Mouse (Mus musculus) CH12.LX (cell line): ENCODE results near the gene Six6. TPM values are rescaled to one million over a fixed set of nuclear protein-coding genes. Genes with fewer than 3 reads are reported as not detected.
A peak's percentile ranks its signal among the peaks of the same experiment; 100 is the strongest.

ENCODE experiments used
- DNase-seq: peaks from one replicate; pipeline ENCODE4 v3.0.0-alpha.2; 2013; ENCODE audit errors: extremely low read depth
- H3K27ac ChIP-seq: 2 replicates; pipeline ENCODE4 v1.5.1; 2012; ENCODE audit warnings: low read depth, mild to moderate bottlenecking, control low read depth, moderate library complexity; ENCODE audit not compliant: insufficient read depth
- H3K27me3 ChIP-seq: replicated peaks from 2 replicates; pipeline ENCODE3; 2012; ENCODE audit warnings: inconsistent platforms
- H3K36me3 ChIP-seq, 2 experiments: replicated peaks in 1 of 2; 2 replicates each; pipeline versions ENCODE3 to v1.6.1; 2012; ENCODE audit warnings: inconsistent platforms in 1 of 2, low read length in 1 of 2, mild to moderate bottlenecking in 1 of 2, mixed read lengths in 1 of 2, moderate library complexity in 1 of 2; ENCODE audit not compliant: control insufficient read depth in 1 of 2, insufficient read depth in 1 of 2
- H3K4me1 ChIP-seq, 2 experiments: 2 replicates each; pipeline ENCODE4 v1.6.1; 2012; ENCODE audit warnings: inconsistent platforms in 1 of 2, moderate library complexity in 1 of 2; ENCODE audit not compliant: insufficient read depth in 2 of 2, control insufficient read depth in 1 of 2
- H3K4me2 ChIP-seq: 2 replicates; pipeline ENCODE4 v1.6.1; 2012; ENCODE audit warnings: low read depth, mild to moderate bottlenecking, control low read depth; ENCODE audit not compliant: poor library complexity, insufficient read depth, severe bottlenecking
- H3K4me3 ChIP-seq, 3 experiments: fragments of 150-350 bp in 1 of 3; sonication (generic) in 1 of 3; replicated peaks in 1 of 3; 2 replicates each; pipeline versions ENCODE3 to v1.5.1; 2011 to 2012; ENCODE audit warnings: low read depth in 2 of 3, low read length in 2 of 3, mild to moderate bottlenecking in 2 of 3, moderate library complexity in 2 of 3, control low read depth in 1 of 3, improper control_type of control experiment in 1 of 3, inconsistent platforms in 1 of 3, mixed read lengths in 1 of 3; ENCODE audit not compliant: poor library complexity in 1 of 3
- H3K79me2 ChIP-seq: replicated peaks from 2 replicates; pipeline ENCODE4 v1.6.1; 2012; ENCODE audit warnings: mild to moderate bottlenecking, moderate library complexity; ENCODE audit not compliant: control insufficient read depth, poor library complexity, insufficient read depth, severe bottlenecking; ENCODE audit errors: extremely low read depth
- H3K9ac ChIP-seq: 2 replicates; pipeline ENCODE4 v1.6.1; 2012; ENCODE audit warnings: low read depth, mild to moderate bottlenecking, control low read depth, moderate library complexity; ENCODE audit not compliant: insufficient read depth
- H3K9me3 ChIP-seq: replicated peaks from 2 replicates; pipeline ENCODE3; 2012; ENCODE audit warnings: low read length, inconsistent platforms, mixed read lengths
- BHLHE40 ChIP-seq: IDR thresholded peaks from 2 replicates; pipeline ENCODE4 v1.6.1; 2011; ENCODE audit warnings: mild to moderate bottlenecking, low read depth, low read length, improper control_type of control experiment
- CHD2 ChIP-seq: IDR thresholded peaks from 2 replicates; pipeline ENCODE4 v1.6.1; 2011; ENCODE audit warnings: low read length, improper control_type of control experiment
- E2F4 ChIP-seq: IDR thresholded peaks from 2 replicates; pipeline ENCODE4 v1.6.1; 2011; ENCODE audit warnings: low read depth, low read length, improper control_type of control experiment; ENCODE audit not compliant: insufficient replicate concordance
- ELF1 ChIP-seq: IDR thresholded peaks from 2 replicates; pipeline ENCODE4 v1.6.1; 2014; ENCODE audit warnings: low read depth, mild to moderate bottlenecking, inconsistent platforms, low read length, improper control_type of control experiment
- EP300 ChIP-seq: IDR thresholded peaks from 2 replicates; pipeline ENCODE4 v1.6.1; 2011; ENCODE audit warnings: low read length, improper control_type of control experiment
- ETS1 ChIP-seq: conservative IDR thresholded peaks from 2 replicates; pipeline ENCODE4 v1.6.1; 2012; ENCODE audit warnings: low read depth, mild to moderate bottlenecking, inconsistent platforms, low read length, improper control_type of control experiment, moderate library complexity
- GABPA ChIP-seq: IDR thresholded peaks from 2 replicates; pipeline ENCODE4 v1.6.1; 2012; ENCODE audit warnings: low read depth, low read length, improper control_type of control experiment, inconsistent platforms; ENCODE audit not compliant: insufficient replicate concordance
- HCFC1 ChIP-seq: IDR thresholded peaks from 2 replicates; pipeline ENCODE4 v1.6.1; 2012; ENCODE audit warnings: low read depth, mild to moderate bottlenecking, inconsistent platforms, low read length, improper control_type of control experiment
- JUN ChIP-seq: IDR thresholded peaks from 2 replicates; pipeline ENCODE4 v1.6.1; 2011; ENCODE audit warnings: low read depth, mild to moderate bottlenecking, low read length, improper control_type of control experiment, moderate library complexity; ENCODE audit not compliant: insufficient read depth
- JUND ChIP-seq: conservative IDR thresholded peaks from 2 replicates; pipeline ENCODE4 v1.6.1; 2011; ENCODE audit warnings: low read depth, low read length, improper control_type of control experiment
- KAT2A ChIP-seq: IDR thresholded peaks from 2 replicates; pipeline ENCODE4 v1.6.1; 2012; ENCODE audit warnings: low read length, improper control_type of control experiment, inconsistent platforms; ENCODE audit not compliant: insufficient replicate concordance
- MAFK ChIP-seq: IDR thresholded peaks from 2 replicates; pipeline ENCODE4 v1.6.1; 2011; ENCODE audit warnings: low read length, improper control_type of control experiment; ENCODE audit not compliant: insufficient replicate concordance
- MAZ ChIP-seq: IDR thresholded peaks from 2 replicates; pipeline ENCODE4 v1.6.1; 2012; ENCODE audit warnings: low read depth, mild to moderate bottlenecking, inconsistent platforms, low read length, improper control_type of control experiment, moderate library complexity
- MEF2A ChIP-seq: IDR thresholded peaks from 2 replicates; pipeline ENCODE4 v1.6.1; 2014; ENCODE audit warnings: low read depth, mild to moderate bottlenecking, inconsistent platforms, low read length, improper control_type of control experiment, borderline replicate concordance
- MXI1 ChIP-seq: IDR thresholded peaks from 2 replicates; pipeline ENCODE4 v1.6.1; 2011; ENCODE audit warnings: mild to moderate bottlenecking, low read depth, low read length, improper control_type of control experiment
- NRF1 ChIP-seq: IDR thresholded peaks from 2 replicates; pipeline ENCODE4 v1.6.1; 2014; ENCODE audit warnings: low read depth, mild to moderate bottlenecking, inconsistent platforms, low read length, improper control_type of control experiment, moderate library complexity
- PAX5 ChIP-seq: IDR thresholded peaks from 2 replicates; pipeline ENCODE4 v1.6.1; 2012; ENCODE audit warnings: low read length, inconsistent platforms, mixed read lengths
- POLR2A ChIP-seq: IDR thresholded peaks from 2 replicates; pipeline ENCODE4 v1.6.1; 2011; ENCODE audit warnings: low read depth, mild to moderate bottlenecking, improper control_type of control experiment, low read length
- POLR2AphosphoS2 ChIP-seq: IDR thresholded peaks from 2 replicates; pipeline ENCODE4 v1.6.1; 2011; ENCODE audit warnings: low read depth, low read length, improper control_type of control experiment
- RAD21 ChIP-seq: IDR thresholded peaks from 2 replicates; pipeline ENCODE4 v1.6.1; 2011; ENCODE audit warnings: low read depth, mild to moderate bottlenecking, low read length, improper control_type of control experiment, moderate library complexity
- RCOR1 ChIP-seq: conservative IDR thresholded peaks from 2 replicates; pipeline ENCODE4 v1.6.1; 2012; ENCODE audit warnings: low read depth, mild to moderate bottlenecking, inconsistent platforms, low read length, improper control_type of control experiment
- SIN3A ChIP-seq: IDR thresholded peaks from 2 replicates; pipeline ENCODE4 v1.6.1; 2012; ENCODE audit warnings: low read length, improper control_type of control experiment, inconsistent platforms
- SMC3 ChIP-seq: IDR thresholded peaks from 2 replicates; pipeline ENCODE4 v1.6.1; 2011; ENCODE audit warnings: low read depth, low read length, improper control_type of control experiment
- TBP ChIP-seq: conservative IDR thresholded peaks from 2 replicates; pipeline ENCODE4 v1.6.1; 2011; ENCODE audit warnings: low read depth, low read length, improper control_type of control experiment
- TCF12 ChIP-seq: IDR thresholded peaks from 2 replicates; pipeline ENCODE4 v1.6.1; 2014; ENCODE audit warnings: low read depth, mild to moderate bottlenecking, inconsistent platforms, low read length, improper control_type of control experiment
- UBTF ChIP-seq: IDR thresholded peaks from 2 replicates; pipeline ENCODE4 v1.6.1; 2012; ENCODE audit warnings: low read depth, mild to moderate bottlenecking, inconsistent platforms, low read length, improper control_type of control experiment, moderate library complexity
- USF2 ChIP-seq: conservative IDR thresholded peaks from 2 replicates; pipeline ENCODE4 v1.6.1; 2011; ENCODE audit warnings: low read depth, low read length, improper control_type of control experiment
- ZKSCAN1 ChIP-seq: IDR thresholded peaks from 2 replicates; pipeline ENCODE4 v1.6.1; 2012; ENCODE audit warnings: low read depth, inconsistent platforms, low read length, improper control_type of control experiment, borderline replicate concordance
- ZMIZ1 ChIP-seq: IDR thresholded peaks from 2 replicates; pipeline ENCODE4 v1.6.1; 2012; ENCODE audit warnings: low read depth, mild to moderate bottlenecking, inconsistent platforms, low read length, improper control_type of control experiment
- ZNF384 ChIP-seq: IDR thresholded peaks from 2 replicates; pipeline ENCODE4 v1.6.1; 2012; ENCODE audit warnings: low read depth, low read length, improper control_type of control experiment, inconsistent platforms
- dilution Hi-C: fragments of 300-500 bp; cut with MboI; formaldehyde crosslinking; loops from 2 replicates; pipeline ENCODE4 v1.14.3; 2020; ENCODE audit warnings: low sequenced_read_pairs; ENCODE audit not compliant: extremely low pct_unique_long_range_greater_than_20kb, extremely low pct_ligation_motif_present
- in situ Hi-C: fragments of 300-500 bp; cut with MboI; formaldehyde crosslinking; loops from 3 replicates; pipeline ENCODE4 v1.14.3; 2019; ENCODE audit warnings: low sequenced_read_pairs, low pct_ligation_motif_present, low pct_unique_long_range_greater_than_20kb, mixed read lengths
- polyA plus RNA-seq: library from polyadenylated mRNA; unstranded; fragments of >175 nt; gene quantifications from 2 replicates; pipeline ENCODE4 v1.2.1, GENCODE M21; 2012; ENCODE audit warnings: low read depth; ENCODE audit not compliant: insufficient read length
- total RNA-seq, 2 experiments: library from RNA; depleted of rRNA; stranded (reverse); fragments of 300-350 nt in 1 of 2; fragments of >200 nt in 1 of 2; gene quantifications; 2 replicates each; pipeline ENCODE4 v1.2.3; 2012 to 2014

Gene Six6
- total and polyA plus RNA-seq, 3 experiments = 0.13 to 0.87 TPM; not detected in 1

GRCm38 (mm10) chr12:72953089-72953488 is 13.4 kb downstream of the Six6 start:
- Histone ChIP-seq H3K4me3 (peak overlapping the region; percentile 61 to 79 (median 78)), H3K4me1 (peaks cover 15 to 53% of the 10 kb centered on the region in 2 experiments; a peak in 3 of 4 replicates), H3K4me2 (peak overlapping the region; percentile 54), H3K9ac (peak overlapping the region; percentile 83), H3K36me3 (peaks cover 20 to 27% of the 10 kb centered on the region in 2 experiments), H3K9me3 (no peaks in the 10 kb centered on the region), H3K27me3 (no peaks in the 10 kb centered on the region), H3K27ac (peak overlapping the region; percentile 73), H3K79me2 (peaks cover 19% of the 10 kb centered on the region)
- TF ChIP-seq MAZ (no peak), HCFC1 (peak; percentile 29; the same call in 1 of the 2 replicates), ELF1 (0 out of 2 replicates have a peak, but pooled peaks have one; percentile 18), TCF12 (peak; percentile 23; the same call in 1 of the 2 replicates), MEF2A (0 out of 2 replicates have a peak, but pooled peaks have one; percentile 14), BHLHE40 (no peak), ZMIZ1 (0 out of 2 replicates have a peak, but pooled peaks have one; percentile 0), USF2 (no peak), E2F4 (no peak), EP300 (no peak), SMC3 (no peak), ZKSCAN1 (no peak)
- peak; percentile 62 for DNase-seq
- in situ Hi-C loops (no loop called here), dilution Hi-C loops (no loop called here)

GRCm38 (mm10) chr12:72953858-72954257 is 14.2 kb downstream of the Six6 start:
- H3K4me1 ChIP-seq = peaks cover 18 to 61% of the 10 kb centered on the region in 2 experiments
- H3K79me2 ChIP-seq = peaks cover 19% of the 10 kb centered on the region
- H3K9me3 ChIP-seq = no peaks in the 10 kb centered on the region
- peak overlapping the region; percentile 83 for H3K9ac ChIP-seq
- H3K4me3 ChIP-seq = peak overlapping the region; percentile 61 to 79 (median 78)
- H3K36me3 ChIP-seq = peaks cover 18 to 22% of the 10 kb centered on the region in 2 experiments
- peak overlapping the region; percentile 75 for H3K27ac ChIP-seq
- in situ Hi-C loops (no loop called here), dilution Hi-C loops (no loop called here)
- H3K4me2 ChIP-seq = peak overlapping the region; percentile 54
- DNase-seq = peak; percentile 81
- no peaks in the 10 kb centered on the region for H3K27me3 ChIP-seq
- TF ChIP-seq JUND (no peak), BHLHE40 (peak; percentile 65), CHD2 (no peak), TCF12 (peak; percentile 74), NRF1 (peak; percentile 41; the same call in 1 of the 2 replicates), GABPA (no peak), RAD21 (no peak), USF2 (no peak), MXI1 (peak; percentile 87), EP300 (no peak), MEF2A (peak; percentile 96), ZNF384 (no peak; the same call in 1 of the 2 replicates), UBTF (no peak), ZMIZ1 (peak; percentile 53), HCFC1 (no peak; the same call in none of the 2 replicates), SIN3A (peak; percentile 77), TBP (peak; percentile 86), MAFK (peak; percentile 18; the same call in 1 of the 2 replicates), JUN (no peak), POLR2AphosphoS2 (no peak), ZKSCAN1 (no peak), POLR2A (peak; percentile 65), SMC3 (no peak), RCOR1 (no peak), E2F4 (no peak), ELF1 (0 out of 2 replicates have a peak, but pooled peaks have one; percentile 28), PAX5 (no peak), ETS1 (peak; percentile 79), KAT2A (no peak)
